In genomic region chr9:122123181-122123580, GRCm38 (mm10) we compare ENCODE assay signal across 20 mouse cellular contexts. TPM values are rescaled to one million over a fixed set of nuclear protein-coding genes. Genes with fewer than 3 reads are reported as not detected.
DNase-seq lines count a peak whose midpoint lies in the region; ATAC-seq and TF ChIP-seq lines count a peak whose summit lies in the region.
"Had no signal": no experiment of that assay in that cellular context is flagged by ENCODE, and none has a peak within 500 bp of the region (broad histone marks: within the 10 kb centered on the region; RNA-seq: fewer than 3 reads in every experiment).

No protein-coding gene starts in this region.

- H3K27ac ChIP-seq in cerebellum, adult 2 months (ENCODE audit: insufficient read depth, low read length), result peak overlapping the region; percentile 52; the same call in 1 of the 2 replicates
- 0 out of 2 replicates have a peak overlapping the region, but pooled peaks have one; percentile 28 for H3K27ac ChIP-seq in heart, embryonic 12.5 days (ENCODE audit: poor library complexity, severe bottlenecking)
- H3K27ac ChIP-seq in liver, embryonic 11.5 days (ENCODE audit: low read depth, low read length), result no peak overlapping the region
- H3K27ac ChIP-seq in liver, embryonic 12.5 days, result no peak overlapping the region
- H3K27ac ChIP-seq in liver, postnatal 0 days (ENCODE audit: low read depth), result peak overlapping the region; percentile 48; the same call in 1 of the 2 replicates
- H3K27ac ChIP-seq: embryonic facial prominence, embryonic 13.5 days; hindbrain, embryonic 12.5 days; limb, embryonic 10.5 days; liver, embryonic 14.5 days had no signal

- H3K4me3 ChIP-seq in cerebellum, adult 2 months (replicated peaks; ENCODE audit: insufficient read depth, low read depth, low read length), result peak overlapping the region; percentile 50
- H3K4me3 ChIP-seq in heart, embryonic 12.5 days, result no peak overlapping the region
- no peak overlapping the region for H3K4me3 ChIP-seq in liver, embryonic 11.5 days (ENCODE audit: low read depth, low read length)
- no peak overlapping the region for H3K4me3 ChIP-seq in liver, embryonic 12.5 days
- no peak overlapping the region for H3K4me3 ChIP-seq in liver, postnatal 0 days (ENCODE audit: low read depth, low read length)
- H3K4me3 ChIP-seq: embryonic facial prominence, embryonic 13.5 days; hindbrain, embryonic 12.5 days; limb, embryonic 10.5 days had no signal

- H3K27me3 ChIP-seq in cerebellum, adult 2 months (ENCODE audit: control insufficient read depth, insufficient read depth, low read length), result no peaks in the 10 kb centered on the region
- H3K27me3 ChIP-seq in heart, embryonic 12.5 days (replicated peaks), result no peaks in the 10 kb centered on the region
- no peaks in the 10 kb centered on the region for H3K27me3 ChIP-seq in liver, embryonic 11.5 days (replicated peaks; ENCODE audit: control insufficient read depth, insufficient read depth, low read length)
- no peaks in the 10 kb centered on the region for H3K27me3 ChIP-seq in liver, embryonic 12.5 days (replicated peaks)
- H3K27me3 ChIP-seq in liver, postnatal 0 days (ENCODE audit: insufficient read depth, low read length), result no peaks in the 10 kb centered on the region
- H3K27me3 ChIP-seq: embryonic facial prominence, embryonic 13.5 days; hindbrain, embryonic 12.5 days had no signal

- H3K9ac ChIP-seq in heart, embryonic 12.5 days, result no peak overlapping the region
- no peak overlapping the region for H3K9ac ChIP-seq in liver, embryonic 11.5 days (ENCODE audit: low read depth, low read length)
- H3K9ac ChIP-seq in liver, embryonic 12.5 days, result no peak overlapping the region
- H3K9ac ChIP-seq in liver, postnatal 0 days (replicated peaks), result no peak overlapping the region
- H3K9ac ChIP-seq: embryonic facial prominence, embryonic 13.5 days; hindbrain, embryonic 12.5 days; liver, embryonic 14.5 days had no signal

- no peaks in the 10 kb centered on the region; the same call in 1 of the 2 replicates for H3K36me3 ChIP-seq in heart, embryonic 12.5 days
- no peaks in the 10 kb centered on the region for H3K36me3 ChIP-seq in liver, embryonic 11.5 days (ENCODE audit: control insufficient read depth, insufficient read depth, low read length)
- peaks cover 3% of the 10 kb centered on the region; the same call in 1 of the 2 replicates for H3K36me3 ChIP-seq in liver, embryonic 12.5 days
- H3K36me3 ChIP-seq in liver, postnatal 0 days (replicated peaks; ENCODE audit: insufficient read depth, low read length), result no peaks in the 10 kb centered on the region; the same call in 1 of the 2 replicates
- H3K36me3 ChIP-seq: hindbrain, embryonic 12.5 days; limb, embryonic 10.5 days had no signal

- H3K4me2 ChIP-seq in heart, embryonic 12.5 days, result peak overlapping the region; percentile 21; the same call in 1 of the 2 replicates
- H3K4me2 ChIP-seq in liver, embryonic 11.5 days, result no peak overlapping the region
- no peak overlapping the region for H3K4me2 ChIP-seq in liver, embryonic 12.5 days
- peak overlapping the region; percentile 42; the same call in 1 of the 2 replicates for H3K4me2 ChIP-seq in liver, postnatal 0 days (ENCODE audit: low read depth, low read length)
- H3K4me2 ChIP-seq: embryonic facial prominence, embryonic 13.5 days; hindbrain, embryonic 12.5 days had no signal

- no peaks in the 10 kb centered on the region for H3K9me3 ChIP-seq in heart, embryonic 12.5 days (replicated peaks)
- H3K9me3 ChIP-seq in liver, embryonic 11.5 days (ENCODE audit: control insufficient read depth, low read length), result no peaks in the 10 kb centered on the region
- H3K9me3 ChIP-seq in liver, embryonic 12.5 days (replicated peaks), result no peaks in the 10 kb centered on the region
- no peaks in the 10 kb centered on the region for H3K9me3 ChIP-seq in liver, postnatal 0 days (ENCODE audit: low read length)
- H3K9me3 ChIP-seq: embryonic facial prominence, embryonic 13.5 days; hindbrain, embryonic 12.5 days; limb, embryonic 10.5 days had no signal

- TF ChIP-seq EP300 in liver, postnatal 0 days (IDR thresholded peaks at IDR 0.05; ENCODE audit: low read depth), result no peak

- WGBS in cerebellum, adult 2 months, result 18% methylated on average over 5 of the region's 5 CpGs
- 58% methylated on average over 5 of the region's 5 CpGs for WGBS in heart, embryonic 12.5 days
- WGBS in liver, embryonic 11.5 days, result 66% methylated on average over 5 of the region's 5 CpGs
- WGBS in liver, embryonic 12.5 days (ENCODE audit: insufficient replicate concordance), result 62% methylated on average over 5 of the region's 5 CpGs
- 53% methylated on average over 5 of the region's 5 CpGs for WGBS in liver, postnatal 0 days (ENCODE audit: insufficient replicate concordance)

- no peak for ATAC-seq in cerebellum, adult (ENCODE audit: insufficient number of reproducible peaks, low FRiP score, low TSS enrichment)
- ATAC-seq in heart, embryonic 12.5 days (ENCODE audit: insufficient number of reproducible peaks, low FRiP score), result no peak
- ATAC-seq in liver, embryonic 11.5 days (replicated peaks; ENCODE audit: low FRiP score), result no peak
- no peak for ATAC-seq in liver, embryonic 12.5 days
- ATAC-seq in liver, postnatal 0 days, result no peak
- ATAC-seq: forebrain, embryonic 16.5 days had no signal

- H3K4me1 ChIP-seq in cerebellum, adult 2 months (ENCODE audit: control insufficient read depth, insufficient read depth, low read length), result peaks cover 31% of the 10 kb centered on the region; the same call in 1 of the 2 replicates
- peaks cover 43% of the 10 kb centered on the region for H3K4me1 ChIP-seq in heart, embryonic 12.5 days (replicated peaks)
- H3K4me1 ChIP-seq in liver, embryonic 11.5 days (replicated peaks; ENCODE audit: control insufficient read depth, insufficient read depth, low read length), result peaks cover 16% of the 10 kb centered on the region
- H3K4me1 ChIP-seq in liver, embryonic 12.5 days, result peaks cover 77% of the 10 kb centered on the region
- peaks cover 53% of the 10 kb centered on the region for H3K4me1 ChIP-seq in liver, postnatal 0 days (ENCODE audit: insufficient read depth)

- no peak for TF ChIP-seq POLR2A in cerebellum, adult 2 months (IDR thresholded peaks at IDR 0.05; ENCODE audit: borderline replicate concordance, insufficient read depth, low read length)

- DNase-seq in cerebellum, adult 2 months, result no peak
- DNase-seq in heart, postnatal 25 days (ENCODE audit: low spot score), result no peak
- peak; percentile 27 for DNase-seq in liver, embryonic 11.5 days (ENCODE audit: low spot score)
- no peak for DNase-seq in liver, postnatal 0 days
- DNase-seq in right cerebral cortex, postnatal 10 days (ENCODE audit: low spot score in 2 of 2), result no peak
- DNase-seq: adrenal gland, adult 2 months; cerebellum, postnatal 10 days; kidney, adult 8-10 months; layer of hippocampus, adult 9-11 months; lung, postnatal 4 days; retina, postnatal 1 day; right cerebral cortex, postnatal 4 days had no signal

- no peak for TF ChIP-seq CTCF in cerebellum, adult 2 months (IDR thresholded peaks at IDR 0.05; ENCODE audit: borderline replicate concordance, insufficient read depth, low read depth, low read length)
- no peak for TF ChIP-seq CTCF in liver, postnatal 0 days (IDR thresholded peaks at IDR 0.05; ENCODE audit: low read depth)

- intact Hi-C loops in heart, postnatal 25 days (cut with DNase I), result loop anchor here (5.0 kb wide), 1 partner anchor 34 kb away; no protein-coding TSS in a partner anchor

RNA-seq across cellular contexts. Expression of gene Snrk, which starts 6.1 kb away (rescaled TPM):
- polyA plus RNA-seq in cerebellum, adult 2 months (2012; rRNA removed), result 323 and 380 TPM in 2 replicates
- 53.4 and 62.3 TPM in 2 replicates for polyA plus RNA-seq in heart, embryonic 12.5 days (2016; fragmentation: Nextera tagmentation; extraction: Ambion mirVana)
- 100 to 1,000 TPM; 127 to 163 TPM for total RNA-seq in heart, postnatal 25 days (2021)
- 27.0 and 34.1 TPM in 2 replicates for polyA plus RNA-seq in liver, embryonic 11.5 days (2014; fragmentation: Nextera tagmentation; extraction: Ambion mirVana)
- polyA plus RNA-seq in liver, embryonic 12.5 days (2016; fragmentation: Nextera tagmentation; extraction: Ambion mirVana), result 23.6 and 25.8 TPM in 2 replicates
- 24.0 and 25.5 TPM in 2 replicates for polyA plus RNA-seq in liver, postnatal 0 days (2015; fragmentation: Nextera tagmentation; extraction: Ambion mirVana)

Comparison
In these comparisons a context has a peak if more than half of its experiments do, and no peak if none do; other contexts are left out.
1. H3K27ac ChIP-seq: peak in cerebellum, adult 2 months (single experiment), heart, embryonic 12.5 days (single experiment) and liver, postnatal 0 days (single experiment); none in liver, embryonic 11.5 days (single experiment) and liver, embryonic 12.5 days (single experiment).
2. H3K4me2 ChIP-seq: peak in heart, embryonic 12.5 days (single experiment) and liver, postnatal 0 days (single experiment); none in liver, embryonic 11.5 days (single experiment) and liver, embryonic 12.5 days (single experiment).